Mouse (Mus musculus): ENCODE measurements around the gene Grid2. TPM values are rescaled to one million over a fixed set of nuclear protein-coding genes. Genes with fewer than 3 reads are reported as not detected.

The Grid2 gene
- polyA plus RNA-seq, 1 experiment from 2014 or later, result 0.08 TPM

DNA sequence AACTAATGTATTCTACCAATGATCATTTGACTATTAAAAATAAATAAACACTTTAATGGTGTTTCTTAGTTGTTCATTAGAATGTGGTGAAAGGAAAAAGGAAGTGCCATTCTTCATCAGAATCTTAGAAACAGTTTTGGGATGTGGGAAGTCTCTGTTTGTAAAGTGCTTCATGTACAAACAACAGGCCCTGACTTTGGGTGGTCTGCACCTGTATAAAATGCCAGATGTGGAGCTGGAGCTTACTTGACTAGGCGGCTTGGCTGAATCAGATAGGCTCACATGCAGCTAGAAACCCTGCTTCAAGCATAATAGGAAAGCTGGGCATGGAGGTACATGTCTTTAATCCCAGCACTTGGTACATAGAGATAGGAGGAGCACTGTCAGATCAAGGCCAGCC lies 791.1 kb downstream of the Grid2 start:
- WGBS, result 65% methylated on average over 1 of the region's 1 CpGs
- Histone ChIP-seq H3K4me3 (ENCODE audit: low read depth, low read length) (no peak overlapping the region), H3K27ac (ENCODE audit: low read depth, low read length) (no peak overlapping the region), H3K36me3 (ENCODE audit: control insufficient read depth, insufficient read depth, low read length) (no peaks in the 10 kb centered on the region), H3K27me3 (replicated peaks; ENCODE audit: control insufficient read depth, insufficient read depth, low read length) (no peaks in the 10 kb centered on the region), H3K4me1 (replicated peaks; ENCODE audit: control insufficient read depth, insufficient read depth, low read length) (no peaks in the 10 kb centered on the region), H3K4me2 (no peak overlapping the region), H3K9ac (ENCODE audit: low read depth, low read length) (no peak overlapping the region), H3K9me3 (ENCODE audit: control insufficient read depth, low read length) (no peaks in the 10 kb centered on the region)
- DNase-seq (ENCODE audit: low spot score) (no peak), ATAC-seq (replicated peaks; ENCODE audit: low FRiP score) (no peak)

DNA sequence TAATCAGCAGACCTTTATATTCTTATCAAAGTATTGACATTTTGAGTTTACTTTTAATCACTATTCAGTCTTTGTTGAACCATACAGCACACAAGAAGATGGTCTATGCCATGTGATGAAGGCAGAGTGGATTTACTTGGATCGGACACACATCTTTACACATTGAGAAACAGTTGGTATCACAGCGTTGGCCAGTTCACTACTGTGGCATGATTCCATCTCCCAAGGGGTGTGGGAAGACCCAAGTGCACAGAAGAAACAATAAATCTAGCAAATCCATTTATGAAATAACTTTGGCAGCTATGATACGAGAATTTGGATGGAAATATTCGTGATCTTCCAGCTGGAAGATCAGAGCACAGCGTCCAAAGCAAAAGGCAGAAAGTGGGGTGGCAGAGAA lies 792.3 kb downstream of the Grid2 start:
- Histone ChIP-seq H3K9me3 (ENCODE audit: control insufficient read depth, low read length) (no peaks in the 10 kb centered on the region), H3K36me3 (ENCODE audit: control insufficient read depth, insufficient read depth, low read length) (no peaks in the 10 kb centered on the region), H3K4me3 (ENCODE audit: low read depth, low read length) (no peak overlapping the region), H3K27me3 (replicated peaks; ENCODE audit: control insufficient read depth, insufficient read depth, low read length) (no peaks in the 10 kb centered on the region), H3K9ac (ENCODE audit: low read depth, low read length) (no peak overlapping the region), H3K4me2 (no peak overlapping the region), H3K4me1 (replicated peaks; ENCODE audit: control insufficient read depth, insufficient read depth, low read length) (no peaks in the 10 kb centered on the region), H3K27ac (ENCODE audit: low read depth, low read length) (no peak overlapping the region)
- WGBS, result 88% methylated on average over 5 of the region's 5 CpGs
- ATAC-seq (replicated peaks; ENCODE audit: low FRiP score), result no peak
- no peak for DNase-seq (ENCODE audit: low spot score)

DNA sequence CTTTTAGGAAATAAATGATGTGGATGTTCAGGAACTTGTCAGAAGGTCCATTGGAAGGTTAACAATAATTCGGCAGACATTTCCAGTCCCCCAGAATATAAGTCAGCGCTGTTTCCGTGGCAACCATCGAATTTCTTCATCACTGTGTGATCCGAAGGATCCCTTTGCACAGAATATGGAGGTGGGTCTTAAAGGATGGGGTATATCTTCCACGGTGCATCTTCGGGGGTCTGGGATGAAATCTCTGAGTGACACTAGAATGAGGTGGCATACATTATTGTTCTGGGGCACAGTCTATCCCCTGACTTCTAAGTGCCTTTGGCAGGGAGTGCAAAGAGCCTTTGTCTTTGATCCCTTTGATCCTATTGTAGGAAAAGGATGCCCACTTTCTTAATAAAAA lies 808.2 kb downstream of the Grid2 start:
- ATAC-seq (replicated peaks; ENCODE audit: low FRiP score), result no peak
- Histone ChIP-seq H3K4me2 (no peak overlapping the region), H3K27ac (ENCODE audit: low read depth, low read length) (no peak overlapping the region), H3K9me3 (ENCODE audit: control insufficient read depth, low read length) (no peaks in the 10 kb centered on the region), H3K4me3 (ENCODE audit: low read depth, low read length) (no peak overlapping the region), H3K36me3 (ENCODE audit: control insufficient read depth, insufficient read depth, low read length) (no peaks in the 10 kb centered on the region), H3K9ac (ENCODE audit: low read depth, low read length) (no peak overlapping the region), H3K27me3 (replicated peaks; ENCODE audit: control insufficient read depth, insufficient read depth, low read length) (no peaks in the 10 kb centered on the region), H3K4me1 (replicated peaks; ENCODE audit: control insufficient read depth, insufficient read depth, low read length) (no peaks in the 10 kb centered on the region)
- DNase-seq (ENCODE audit: low spot score), result no peak
- WGBS, result 85% methylated on average over 7 of the region's 7 CpGs

DNA sequence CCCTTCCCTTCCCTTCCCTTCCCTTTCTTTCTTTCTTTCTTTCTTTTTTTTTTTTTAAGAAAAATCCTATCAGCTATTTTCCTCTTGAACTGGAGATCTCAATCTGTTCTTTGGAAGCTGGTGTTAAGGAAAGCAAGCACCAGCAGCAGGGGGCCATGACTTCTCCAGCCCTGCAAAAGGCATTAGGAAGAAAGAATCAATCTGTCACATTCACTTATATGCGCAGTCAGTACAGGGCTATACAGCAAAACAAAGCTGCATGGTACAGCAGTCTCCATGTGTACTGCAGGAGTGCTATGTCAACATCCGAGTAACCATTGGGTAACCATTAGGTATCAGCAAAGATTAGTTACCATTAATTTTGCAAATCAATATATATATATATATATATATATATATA lies 809.0 kb downstream of the Grid2 start:
- no peaks in the 10 kb centered on the region for H3K36me3 ChIP-seq (ENCODE audit: control insufficient read depth, insufficient read depth, low read length)
- ATAC-seq (replicated peaks; ENCODE audit: low FRiP score) (no peak), DNase-seq (ENCODE audit: low spot score) (no peak)
- H3K4me3 ChIP-seq (ENCODE audit: low read depth, low read length), result no peak overlapping the region
- no peaks in the 10 kb centered on the region for H3K9me3 ChIP-seq (ENCODE audit: control insufficient read depth, low read length)
- no peaks in the 10 kb centered on the region for H3K27me3 ChIP-seq (replicated peaks; ENCODE audit: control insufficient read depth, insufficient read depth, low read length)
- WGBS, result 80% methylated on average over 2 of the region's 2 CpGs
- H3K27ac ChIP-seq (ENCODE audit: low read depth, low read length), result no peak overlapping the region
- no peaks in the 10 kb centered on the region for H3K4me1 ChIP-seq (replicated peaks; ENCODE audit: control insufficient read depth, insufficient read depth, low read length)
- no peak overlapping the region for H3K4me2 ChIP-seq
- no peak overlapping the region for H3K9ac ChIP-seq (ENCODE audit: low read depth, low read length)

DNA sequence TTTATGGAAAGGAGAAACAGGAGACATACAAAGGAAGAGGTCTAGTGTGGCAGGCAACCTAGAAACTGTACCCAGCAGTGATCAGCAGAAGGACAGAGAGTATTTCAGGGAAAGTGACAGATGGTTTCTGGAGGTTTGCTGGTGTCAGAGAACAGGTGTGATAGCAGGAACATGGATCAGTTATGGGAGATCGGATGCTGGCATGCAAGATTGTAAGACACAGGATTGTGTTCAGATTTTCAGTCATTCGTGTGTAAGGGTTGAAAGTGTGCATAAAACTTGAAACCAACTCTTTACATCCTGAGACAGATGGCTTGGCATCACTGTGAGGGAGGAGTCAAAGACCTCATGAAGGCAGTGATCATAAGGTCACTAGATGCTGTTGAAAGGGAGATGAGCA lies 817.7 kb downstream of the Grid2 start:
- 54% methylated on average over 2 of the region's 2 CpGs for WGBS
- no peak for DNase-seq (ENCODE audit: low spot score)
- no peak overlapping the region for H3K4me3 ChIP-seq (ENCODE audit: low read depth, low read length)
- no peak for ATAC-seq (replicated peaks; ENCODE audit: low FRiP score)
- no peaks in the 10 kb centered on the region for H3K27me3 ChIP-seq (replicated peaks; ENCODE audit: control insufficient read depth, insufficient read depth, low read length)
- H3K36me3 ChIP-seq (ENCODE audit: control insufficient read depth, insufficient read depth, low read length), result no peaks in the 10 kb centered on the region
- no peak overlapping the region for H3K4me2 ChIP-seq
- H3K9me3 ChIP-seq (ENCODE audit: control insufficient read depth, low read length), result no peaks in the 10 kb centered on the region
- no peak overlapping the region for H3K9ac ChIP-seq (ENCODE audit: low read depth, low read length)
- H3K27ac ChIP-seq (ENCODE audit: low read depth, low read length), result no peak overlapping the region
- H3K4me1 ChIP-seq (replicated peaks; ENCODE audit: control insufficient read depth, insufficient read depth, low read length), result no peaks in the 10 kb centered on the region

DNA sequence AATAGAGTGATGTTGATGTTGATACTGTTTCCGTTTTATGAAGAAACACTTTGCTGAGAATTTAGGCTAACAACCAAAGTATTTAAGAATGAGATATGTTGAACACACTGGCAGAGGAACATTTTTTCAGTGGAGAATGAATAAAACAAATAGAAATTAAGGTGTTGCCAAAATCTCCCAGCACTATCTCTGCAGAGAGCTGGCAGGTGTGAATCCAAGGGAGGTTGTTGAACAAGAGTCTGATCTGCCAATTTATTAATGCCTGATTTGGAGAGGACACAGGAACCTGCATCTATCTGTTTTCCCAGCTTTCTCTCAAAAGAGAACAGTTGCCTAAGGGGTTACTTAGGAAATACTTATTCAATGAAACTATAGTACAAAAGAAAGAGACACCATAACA lies 822.2 kb downstream of the Grid2 start:
- no peaks in the 10 kb centered on the region for H3K27me3 ChIP-seq (replicated peaks; ENCODE audit: control insufficient read depth, insufficient read depth, low read length)
- no peaks in the 10 kb centered on the region for H3K36me3 ChIP-seq (ENCODE audit: control insufficient read depth, insufficient read depth, low read length)
- H3K4me3 ChIP-seq (ENCODE audit: low read depth, low read length), result no peak overlapping the region
- 84% methylated on average over 1 of the region's 1 CpGs for WGBS
- no peak for DNase-seq (ENCODE audit: low spot score)
- H3K27ac ChIP-seq (ENCODE audit: low read depth, low read length), result no peak overlapping the region
- ATAC-seq (replicated peaks; ENCODE audit: low FRiP score), result no peak
- no peaks in the 10 kb centered on the region for H3K9me3 ChIP-seq (ENCODE audit: control insufficient read depth, low read length)
- no peak overlapping the region for H3K9ac ChIP-seq (ENCODE audit: low read depth, low read length)
- H3K4me1 ChIP-seq (replicated peaks; ENCODE audit: control insufficient read depth, insufficient read depth, low read length), result no peaks in the 10 kb centered on the region
- H3K4me2 ChIP-seq, result no peak overlapping the region

DNA sequence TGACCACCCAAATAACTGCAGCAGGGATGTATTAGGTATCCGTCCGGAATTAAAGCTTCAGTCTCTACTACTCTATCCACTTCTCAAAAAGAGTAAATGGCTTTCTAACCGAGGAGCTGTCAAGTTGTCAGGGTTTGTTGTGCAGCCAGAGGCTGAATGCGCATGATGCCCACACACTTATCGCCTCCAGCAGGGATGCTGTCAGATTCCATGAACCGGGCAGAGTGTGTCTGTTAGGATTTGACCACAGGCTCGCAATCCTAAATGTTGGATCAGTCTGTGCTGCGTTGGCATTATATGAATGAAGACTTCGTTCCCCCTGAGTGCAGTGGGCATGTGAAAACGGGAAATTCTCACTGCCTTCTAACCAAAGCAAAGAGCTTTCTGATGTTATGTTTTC lies 843.0 kb downstream of the Grid2 start:
- no peak overlapping the region for H3K4me2 ChIP-seq
- H3K4me1 ChIP-seq (replicated peaks; ENCODE audit: control insufficient read depth, insufficient read depth, low read length), result no peaks in the 10 kb centered on the region
- H3K36me3 ChIP-seq (ENCODE audit: control insufficient read depth, insufficient read depth, low read length), result no peaks in the 10 kb centered on the region
- H3K27me3 ChIP-seq (replicated peaks; ENCODE audit: control insufficient read depth, insufficient read depth, low read length), result no peaks in the 10 kb centered on the region
- DNase-seq (ENCODE audit: low spot score) (no peak), ATAC-seq (replicated peaks; ENCODE audit: low FRiP score) (no peak)
- H3K9ac ChIP-seq (ENCODE audit: low read depth, low read length), result no peak overlapping the region
- H3K9me3 ChIP-seq (ENCODE audit: control insufficient read depth, low read length), result no peaks in the 10 kb centered on the region
- 81% methylated on average over 10 of the region's 10 CpGs for WGBS
- H3K27ac ChIP-seq (ENCODE audit: low read depth, low read length), result no peak overlapping the region
- no peak overlapping the region for H3K4me3 ChIP-seq (ENCODE audit: low read depth, low read length)

DNA sequence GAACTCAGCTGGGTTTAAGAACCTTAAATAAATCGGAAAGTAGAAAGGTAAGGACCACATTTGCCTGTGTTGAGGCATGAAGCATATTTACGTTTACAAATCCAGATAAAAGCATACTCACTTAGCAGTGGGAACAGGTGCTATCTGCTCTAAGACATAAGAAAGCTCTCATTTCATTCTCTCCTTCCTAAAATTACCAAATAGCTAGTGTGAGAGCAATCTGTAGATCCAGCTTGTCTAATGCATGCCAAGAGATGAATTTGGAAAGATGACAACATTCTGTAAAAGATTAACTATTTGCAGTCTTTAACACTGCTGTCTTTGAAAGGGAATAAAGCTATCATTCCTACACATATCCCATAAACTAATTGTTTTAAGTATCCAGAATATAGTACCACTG lies 858.9 kb downstream of the Grid2 start:
- WGBS, result 81% methylated on average over 2 of the region's 2 CpGs
- no peaks in the 10 kb centered on the region for H3K36me3 ChIP-seq (ENCODE audit: control insufficient read depth, insufficient read depth, low read length)
- H3K9me3 ChIP-seq (ENCODE audit: control insufficient read depth, low read length), result no peaks in the 10 kb centered on the region
- no peak for DNase-seq (ENCODE audit: low spot score)
- no peaks in the 10 kb centered on the region for H3K4me1 ChIP-seq (replicated peaks; ENCODE audit: control insufficient read depth, insufficient read depth, low read length)
- H3K27ac ChIP-seq (ENCODE audit: low read depth, low read length), result no peak overlapping the region
- no peak overlapping the region for H3K4me3 ChIP-seq (ENCODE audit: low read depth, low read length)
- H3K27me3 ChIP-seq (replicated peaks; ENCODE audit: control insufficient read depth, insufficient read depth, low read length), result no peaks in the 10 kb centered on the region
- no peak overlapping the region for H3K4me2 ChIP-seq
- ATAC-seq (replicated peaks; ENCODE audit: low FRiP score), result no peak
- no peak overlapping the region for H3K9ac ChIP-seq (ENCODE audit: low read depth, low read length)

DNA sequence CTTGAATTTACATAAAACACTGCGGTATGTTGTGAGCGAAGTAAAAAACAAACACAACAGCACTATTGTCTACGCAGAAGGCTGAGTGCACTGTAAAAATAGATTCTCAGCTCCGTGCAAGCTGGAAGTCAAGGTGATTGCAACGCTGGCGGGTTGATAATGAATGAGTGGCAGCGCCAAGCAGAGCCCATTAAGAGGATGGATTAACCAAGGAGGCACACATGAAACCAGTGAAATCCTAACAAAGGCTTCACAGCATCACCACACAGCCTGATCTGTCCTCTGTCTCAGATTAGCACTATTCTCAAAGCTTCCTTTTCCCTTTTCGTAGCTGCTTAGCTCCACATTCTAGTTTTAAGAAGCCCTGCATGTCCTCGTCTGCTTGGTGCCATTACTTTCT lies 880.6 kb downstream of the Grid2 start:
- H3K4me2 ChIP-seq, result no peak overlapping the region
- no peaks in the 10 kb centered on the region for H3K36me3 ChIP-seq (ENCODE audit: control insufficient read depth, insufficient read depth, low read length)
- no peaks in the 10 kb centered on the region for H3K27me3 ChIP-seq (replicated peaks; ENCODE audit: control insufficient read depth, insufficient read depth, low read length)
- H3K4me1 ChIP-seq (replicated peaks; ENCODE audit: control insufficient read depth, insufficient read depth, low read length), result no peaks in the 10 kb centered on the region
- no peak for DNase-seq (ENCODE audit: low spot score)
- no peak overlapping the region for H3K27ac ChIP-seq (ENCODE audit: low read depth, low read length)
- WGBS, result 73% methylated on average over 9 of the region's 9 CpGs
- H3K9ac ChIP-seq (ENCODE audit: low read depth, low read length), result no peak overlapping the region
- no peaks in the 10 kb centered on the region for H3K9me3 ChIP-seq (ENCODE audit: control insufficient read depth, low read length)
- ATAC-seq (replicated peaks; ENCODE audit: low FRiP score), result no peak
- no peak overlapping the region for H3K4me3 ChIP-seq (ENCODE audit: low read depth, low read length)

Measured in liver, embryonic 11.5 days (tissue).